Mouse (Mus musculus): Measurements from ENCODE around the gene Csnk1e.

Gene Csnk1e

DNA sequence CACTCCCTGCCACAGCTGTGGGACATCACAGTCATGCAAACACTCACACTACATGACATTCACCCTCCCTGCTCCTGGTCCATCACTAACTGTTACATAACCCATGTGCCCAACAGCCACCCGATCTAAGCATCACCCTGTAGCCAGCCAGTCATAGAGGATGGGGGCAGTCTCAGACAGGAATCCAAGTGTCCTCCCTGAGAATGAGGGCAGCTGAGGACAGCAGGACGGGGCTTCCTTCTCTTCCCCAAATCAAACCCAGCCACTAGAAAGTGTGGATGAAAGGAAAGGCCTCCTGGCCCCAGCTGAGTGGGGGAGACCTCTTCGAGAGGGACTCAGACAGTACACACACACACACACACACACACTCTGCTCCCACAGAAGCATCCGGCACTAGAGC lies 60.5 kb downstream of the Csnk1e start:
- no peak for DNase-seq (ENCODE audit: low spot score)

DNA sequence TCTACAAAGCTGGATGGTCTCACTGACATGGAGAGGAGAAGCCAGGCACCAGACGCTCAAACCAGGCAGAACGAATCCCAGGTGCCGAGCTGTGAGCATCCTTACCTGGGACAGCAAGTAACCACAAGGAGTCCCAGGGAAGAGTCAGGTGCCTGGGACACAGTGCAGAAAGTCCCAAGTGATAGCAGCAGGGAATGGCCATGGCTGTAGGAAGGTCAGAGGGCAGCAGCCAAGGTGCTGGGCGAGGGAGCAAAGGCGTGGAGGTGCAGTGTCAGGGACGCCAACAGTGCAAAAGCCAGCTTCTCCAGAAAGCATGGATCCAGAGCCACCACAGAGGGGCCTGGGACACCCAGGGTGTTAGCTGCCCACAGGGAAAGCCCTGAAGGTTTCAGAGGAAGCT lies 62.3 kb downstream of the Csnk1e start:
- no peak for DNase-seq (ENCODE audit: low spot score)

GRCm38 (mm10) chr15:79392527-79392926 lies 62.8 kb downstream of the Csnk1e start:
- DNase-seq (ENCODE audit: low spot score) = no peak

DNA sequence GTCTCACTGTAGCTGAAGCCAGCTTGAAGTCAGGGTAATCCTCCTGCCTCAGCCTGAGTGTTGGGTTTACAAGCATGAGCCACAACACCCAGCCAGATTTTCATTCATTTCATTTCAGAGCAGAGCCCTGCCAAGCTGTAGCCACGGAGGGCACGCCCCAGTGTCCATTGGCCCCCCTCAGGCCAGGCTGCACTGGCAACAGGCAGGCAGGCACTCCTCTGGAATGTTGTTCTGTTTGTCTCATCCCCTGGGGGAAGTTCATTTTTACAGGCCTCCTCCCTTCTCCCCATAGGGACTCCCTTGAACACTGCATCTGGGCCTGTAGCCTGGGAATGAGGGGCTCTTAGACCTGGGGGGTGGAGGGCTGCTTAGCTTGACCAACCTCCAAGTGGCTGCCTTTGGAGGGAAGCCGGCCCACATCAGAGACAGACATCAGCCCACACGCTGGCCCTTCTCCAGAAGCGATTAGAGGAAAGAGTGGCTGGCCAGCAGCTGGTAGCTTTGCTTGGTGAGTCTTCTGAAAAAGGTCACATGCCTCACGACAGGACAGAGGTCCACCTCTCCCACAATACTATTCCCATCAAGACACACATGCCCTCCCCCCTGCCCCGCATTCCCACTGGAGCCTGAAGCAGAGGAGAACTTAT lies 63.8 kb downstream of the Csnk1e start:
- DNase-seq (ENCODE audit: low spot score) = no peak

- DNase-seq (ENCODE audit: low spot score) = no peak
Observed at GRCm38 (mm10) chr15:79390434-79390833, 64.9 kb downstream of the Csnk1e start.

DNA sequence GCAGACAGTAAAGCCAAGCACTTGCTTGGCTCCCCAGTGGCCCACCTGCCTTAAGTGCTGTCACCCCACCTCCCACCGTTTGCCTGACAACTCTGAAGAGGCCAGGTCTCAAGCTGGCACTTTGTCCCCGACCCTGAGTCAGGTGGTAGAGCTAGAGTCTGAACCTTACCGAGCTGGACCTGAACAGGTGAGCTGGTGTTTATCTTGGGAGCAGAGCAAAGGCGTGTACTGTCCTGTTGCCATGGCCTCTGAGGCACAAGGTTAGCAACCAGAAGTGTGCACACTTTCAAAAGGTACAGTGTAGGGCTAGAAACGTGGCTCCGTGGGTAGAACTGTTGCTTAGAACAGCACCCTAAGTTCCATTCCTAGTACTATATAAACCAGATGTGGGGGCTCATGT lies 67.2 kb downstream of the Csnk1e start:
- DNase-seq (ENCODE audit: low spot score) = no peak

- DNase-seq (ENCODE audit: low spot score) = no peak
Observed at GRCm38 (mm10) chr15:79387611-79388010, 67.8 kb downstream of the Csnk1e start.

- no peak for DNase-seq (ENCODE audit: low spot score)
Observed at GRCm38 (mm10) chr15:79387081-79387480, 68.3 kb downstream of the Csnk1e start.

DNA sequence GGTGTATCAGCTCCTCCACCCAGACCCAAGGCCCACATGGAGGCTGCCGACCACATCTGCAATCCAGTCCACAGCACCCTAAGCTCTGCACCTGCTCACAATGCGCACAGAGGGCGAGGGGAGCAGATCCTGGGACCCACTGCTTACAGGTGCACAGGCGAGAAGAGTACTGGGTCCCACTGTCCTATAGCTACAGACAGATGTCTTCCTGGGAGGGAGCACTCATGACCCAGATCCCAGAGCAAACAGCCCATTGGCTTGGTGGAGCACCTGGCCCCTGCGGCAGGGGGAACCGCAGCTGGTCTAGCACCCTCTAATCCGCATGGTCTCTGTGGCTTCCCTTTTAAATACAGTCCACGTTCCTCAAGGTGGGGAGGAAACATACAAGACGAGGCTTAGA lies 73.7 kb downstream of the Csnk1e start:
- no peak for DNase-seq (ENCODE audit: low spot score)

DNA sequence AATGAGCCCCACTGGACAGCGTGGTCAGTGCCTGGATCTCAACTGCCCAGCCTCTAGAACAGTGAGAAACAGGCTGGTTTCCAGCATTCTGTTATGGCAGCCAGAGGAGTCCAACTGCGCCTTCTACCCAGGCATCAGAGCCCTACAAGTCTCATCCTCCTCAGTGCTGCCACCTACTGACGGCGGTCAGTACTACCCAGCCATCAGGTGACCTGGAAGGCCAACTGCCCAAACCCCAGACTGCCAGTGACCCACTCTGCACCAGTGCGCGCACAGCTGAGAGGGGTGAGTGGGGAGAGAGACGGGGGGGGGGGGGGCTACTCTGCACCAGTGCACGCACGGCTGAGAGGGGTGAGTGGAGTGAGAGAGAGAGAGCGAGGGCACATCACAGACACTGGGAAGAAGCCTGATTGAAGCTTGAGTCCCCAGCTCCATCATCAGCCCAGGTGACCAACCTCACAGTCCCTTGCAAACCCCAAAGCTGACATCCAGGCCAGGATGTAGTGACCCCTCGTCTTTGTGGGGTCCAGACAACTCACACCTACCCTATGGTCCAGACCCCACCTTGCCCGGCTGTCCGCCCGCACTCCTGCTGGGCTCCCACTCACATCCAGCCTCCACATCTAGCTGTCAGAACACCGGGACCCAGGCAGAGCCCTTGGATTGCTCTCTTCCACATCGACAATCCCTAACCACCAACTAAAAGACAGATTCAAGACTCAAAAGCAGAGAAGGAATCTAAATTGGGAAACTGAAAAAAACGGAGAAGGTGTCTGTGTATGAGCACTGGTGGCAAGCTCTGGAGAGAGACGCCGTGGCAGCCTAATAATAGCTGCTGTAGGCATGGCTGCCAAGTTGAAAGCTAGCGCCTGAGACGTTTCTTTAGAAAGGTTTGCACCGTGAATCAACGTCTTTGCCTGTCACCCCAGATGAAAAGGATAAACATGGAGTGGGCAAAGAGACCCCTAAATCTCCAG lies 74.6 kb downstream of the Csnk1e start:
- DNase-seq (ENCODE audit: low spot score) = peak; percentile 55

- DNase-seq (ENCODE audit: low spot score) = no peak
Observed at GRCm38 (mm10) chr15:79379658-79380057, 75.7 kb downstream of the Csnk1e start.

GRCm38 (mm10) chr15:79378608-79379007 lies 76.8 kb downstream of the Csnk1e start:
- DNase-seq (ENCODE audit: low spot score) = no peak

- no peak for DNase-seq (ENCODE audit: low spot score)
Observed at GRCm38 (mm10) chr15:79377681-79378080, 77.7 kb downstream of the Csnk1e start.

- peak; percentile 51 for DNase-seq (ENCODE audit: low spot score)
Observed at GRCm38 (mm10) chr15:79374760-79375159, 80.6 kb downstream of the Csnk1e start.

- no peak for DNase-seq (ENCODE audit: low spot score)
Observed at GRCm38 (mm10) chr15:79370281-79370843, 85.0 kb downstream of the Csnk1e start.

- no peak for DNase-seq (ENCODE audit: low spot score)
Observed at GRCm38 (mm10) chr15:79369452-79370280, 85.7 kb downstream of the Csnk1e start.

- no peak for DNase-seq (ENCODE audit: low spot score)
Observed at GRCm38 (mm10) chr15:79368861-79369440, 86.4 kb downstream of the Csnk1e start.

DNA sequence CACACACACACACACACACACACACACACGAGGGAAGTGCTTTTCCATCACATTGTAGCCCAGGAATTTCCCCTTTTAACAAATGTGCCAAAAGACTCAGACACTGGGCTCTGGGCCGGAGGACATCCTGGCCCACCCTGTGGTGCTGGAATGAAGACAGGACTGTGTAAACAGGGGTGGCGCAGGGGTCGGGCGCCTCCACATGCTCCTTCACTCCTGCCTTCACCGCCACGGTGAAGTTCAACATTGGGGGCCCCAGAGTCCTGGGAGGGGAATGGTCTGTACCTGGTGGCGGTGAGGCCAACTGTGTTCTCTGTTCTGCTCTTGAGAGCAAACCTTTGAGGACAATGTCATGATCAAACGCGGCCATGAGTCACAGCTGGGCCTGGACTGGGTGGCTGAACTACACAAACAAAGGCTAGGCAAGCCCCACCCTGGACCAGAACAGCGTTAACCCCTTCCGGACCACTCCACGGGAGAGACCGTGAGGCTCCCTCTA lies 87.0 kb downstream of the Csnk1e start:
- DNase-seq (ENCODE audit: low spot score) = no peak

Data from T-cell, adult 2 months (primary cell).